Mouse (Mus musculus): ENCODE measurements around the gene Selplg.

DNA sequence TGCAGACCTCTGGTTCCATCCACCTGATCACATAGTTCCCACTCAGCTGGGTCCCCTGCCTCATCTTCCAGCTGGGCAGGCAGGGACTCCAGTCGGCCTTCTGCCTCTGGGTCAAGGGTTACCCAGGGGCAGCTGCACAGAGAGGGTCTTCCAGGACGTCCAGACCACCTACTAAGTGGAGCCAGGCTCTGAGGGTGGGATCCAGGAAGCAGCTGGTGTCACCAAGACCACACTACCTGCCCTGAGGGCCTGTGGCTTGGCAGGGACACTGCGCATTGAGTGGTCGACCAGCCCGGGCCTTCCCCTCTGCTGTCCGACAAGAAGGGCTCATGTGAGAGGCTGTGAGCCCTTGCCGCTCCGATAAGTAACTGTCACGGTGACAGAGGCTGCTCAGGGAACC is 24.7 kb downstream of the Selplg start:
- no peak for TF ChIP-seq CTCF (IDR thresholded peaks at IDR 0.05; ENCODE audit: low read depth)
- no peak for TF ChIP-seq EP300 (IDR thresholded peaks at IDR 0.05; ENCODE audit: low read depth)

Data from liver, postnatal 0 days (tissue).